Mouse (Mus musculus): ENCODE measurements at regions not wholly inside any gene's neighbourhood (a gene's known extent, or its start where the extent isn't known, plus 50 kb on each side); places are given as distances from the start of the nearest gene placed in this dataset.

- WGBS, result 32% methylated on average over 7 of the region's 7 CpGs
- Histone ChIP-seq H3K4me1 (ENCODE audit: control insufficient read depth in 2 of 2, insufficient read depth in 2 of 2, low read length in 2 of 2) (no peaks in the 10 kb centered on the region), H3K9me3 (ENCODE audit: control insufficient read depth, low read length) (no peaks in the 10 kb centered on the region)
These were observed 155.5 kb upstream of the Slco3a1 start for GRCm38 (mm10) chr7:74709993-74710581.

GRCm38 (mm10) chr7:74709006-74709405 lies 154.4 kb upstream of the Slco3a1 start:
- no peaks in the 10 kb centered on the region for H3K36me3 ChIP-seq (ENCODE audit: control insufficient read depth, insufficient read depth, low read length)
- H3K9me3 ChIP-seq (ENCODE audit: control insufficient read depth, low read length), result no peaks in the 10 kb centered on the region
- H3K27me3 ChIP-seq (ENCODE audit: control insufficient read depth, insufficient read depth, low read length), result no peaks in the 10 kb centered on the region
- 50% methylated on average over 5 of the region's 5 CpGs for WGBS
- ATAC-seq (ENCODE audit: insufficient number of reproducible peaks, insufficient read depth, low FRiP score, low read depth), result no peak
- no peak overlapping the region for H3K4me3 ChIP-seq (ENCODE audit: control insufficient read depth in 1 of 2, insufficient read depth in 1 of 2, low read depth in 1 of 2, low read length in 2 of 2)
- no peaks in the 10 kb centered on the region for H3K4me1 ChIP-seq (ENCODE audit: control insufficient read depth in 2 of 2, insufficient read depth in 2 of 2, low read length in 2 of 2)
- H3K4me2 ChIP-seq (ENCODE audit: low read length), result no peak overlapping the region
- no peak overlapping the region for H3K9ac ChIP-seq (ENCODE audit: low read length)
- H3K27ac ChIP-seq (replicated peaks in 1 of 2; ENCODE audit: control insufficient read depth in 1 of 2, insufficient read depth in 1 of 2, low read depth in 2 of 2, low read length in 2 of 2), result no peak overlapping the region

More at GRCm38 (mm10) chr7:74709993-74710581, 155.5 kb upstream of the Slco3a1 start:
- no peak overlapping the region for H3K27ac ChIP-seq (replicated peaks in 1 of 2; ENCODE audit: control insufficient read depth in 1 of 2, insufficient read depth in 1 of 2, low read depth in 2 of 2, low read length in 2 of 2)
- H3K4me2 ChIP-seq (ENCODE audit: low read length), result no peak overlapping the region
- H3K27me3 ChIP-seq (ENCODE audit: control insufficient read depth, insufficient read depth, low read length), result no peaks in the 10 kb centered on the region
- no peak overlapping the region for H3K4me3 ChIP-seq (ENCODE audit: control insufficient read depth in 1 of 2, insufficient read depth in 1 of 2, low read depth in 1 of 2, low read length in 2 of 2)
- ATAC-seq (ENCODE audit: insufficient number of reproducible peaks, insufficient read depth, low FRiP score, low read depth), result no peak
- no peaks in the 10 kb centered on the region for H3K36me3 ChIP-seq (ENCODE audit: control insufficient read depth, insufficient read depth, low read length)
- no peak overlapping the region for H3K9ac ChIP-seq (ENCODE audit: low read length)

- no peak for ATAC-seq (ENCODE audit: insufficient number of reproducible peaks, insufficient read depth, low FRiP score, low read depth)
- H3K4me3 ChIP-seq (ENCODE audit: control insufficient read depth in 1 of 2, insufficient read depth in 1 of 2, low read depth in 1 of 2, low read length in 2 of 2), result no peak overlapping the region
- no peaks in the 10 kb centered on the region for H3K27me3 ChIP-seq (ENCODE audit: control insufficient read depth, insufficient read depth, low read length)
- H3K4me1 ChIP-seq (ENCODE audit: control insufficient read depth in 2 of 2, insufficient read depth in 2 of 2, low read length in 2 of 2), result no peaks in the 10 kb centered on the region
- no peak overlapping the region for H3K27ac ChIP-seq (replicated peaks in 1 of 2; ENCODE audit: control insufficient read depth in 1 of 2, insufficient read depth in 1 of 2, low read depth in 2 of 2, low read length in 2 of 2)
- no peaks in the 10 kb centered on the region for H3K9me3 ChIP-seq (ENCODE audit: control insufficient read depth, low read length)
- H3K9ac ChIP-seq (ENCODE audit: low read length), result no peak overlapping the region
- no peak overlapping the region for H3K4me2 ChIP-seq (ENCODE audit: low read length)
- H3K36me3 ChIP-seq (ENCODE audit: control insufficient read depth, insufficient read depth, low read length), result no peaks in the 10 kb centered on the region
- WGBS, result 69% methylated on average over 4 of the region's 4 CpGs
These were observed 149.0 kb upstream of the Slco3a1 start for GRCm38 (mm10) chr7:74703533-74703932.

GRCm38 (mm10) chr7:74697794-74698354 lies 143.3 kb upstream of the Slco3a1 start:
- Histone ChIP-seq H3K27ac (replicated peaks in 1 of 2; ENCODE audit: control insufficient read depth in 1 of 2, insufficient read depth in 1 of 2, low read depth in 2 of 2, low read length in 2 of 2) (no peak overlapping the region), H3K9ac (ENCODE audit: low read length) (no peak overlapping the region), H3K4me2 (ENCODE audit: low read length) (no peak overlapping the region), H3K27me3 (ENCODE audit: control insufficient read depth, insufficient read depth, low read length) (no peaks in the 10 kb centered on the region), H3K4me1 (ENCODE audit: control insufficient read depth in 2 of 2, insufficient read depth in 2 of 2, low read length in 2 of 2) (peaks cover 0 to 5% of the 10 kb centered on the region in 2 experiments; a peak in 1 of 4 replicates), H3K4me3 (ENCODE audit: control insufficient read depth in 1 of 2, insufficient read depth in 1 of 2, low read depth in 1 of 2, low read length in 2 of 2) (no peak overlapping the region), H3K9me3 (ENCODE audit: control insufficient read depth, low read length) (no peaks in the 10 kb centered on the region), H3K36me3 (ENCODE audit: control insufficient read depth, insufficient read depth, low read length) (no peaks in the 10 kb centered on the region)
- ATAC-seq (ENCODE audit: insufficient number of reproducible peaks, insufficient read depth, low FRiP score, low read depth), result no peak
- WGBS, result 74% methylated on average over 3 of the region's 3 CpGs

- H3K9me3 ChIP-seq (ENCODE audit: control insufficient read depth, low read length), result no peaks in the 10 kb centered on the region
- H3K27me3 ChIP-seq (ENCODE audit: control insufficient read depth, insufficient read depth, low read length), result no peaks in the 10 kb centered on the region
- 87% methylated on average over 4 of the region's 4 CpGs for WGBS
- H3K9ac ChIP-seq (ENCODE audit: low read length), result no peak overlapping the region
- no peak overlapping the region for H3K27ac ChIP-seq (replicated peaks in 1 of 2; ENCODE audit: control insufficient read depth in 1 of 2, insufficient read depth in 1 of 2, low read depth in 2 of 2, low read length in 2 of 2)
- H3K4me1 ChIP-seq (ENCODE audit: control insufficient read depth in 2 of 2, insufficient read depth in 2 of 2, low read length in 2 of 2), result peaks cover 0 to 5% of the 10 kb centered on the region in 2 experiments; a peak in 1 of 4 replicates
- H3K4me2 ChIP-seq (ENCODE audit: low read length), result no peak overlapping the region
- H3K4me3 ChIP-seq (ENCODE audit: control insufficient read depth in 1 of 2, insufficient read depth in 1 of 2, low read depth in 1 of 2, low read length in 2 of 2), result no peak overlapping the region
- no peaks in the 10 kb centered on the region for H3K36me3 ChIP-seq (ENCODE audit: control insufficient read depth, insufficient read depth, low read length)
- no peak for ATAC-seq (ENCODE audit: insufficient number of reproducible peaks, insufficient read depth, low FRiP score, low read depth)
These were observed 141.7 kb upstream of the Slco3a1 start for GRCm38 (mm10) chr7:74696286-74696685.

- no peak overlapping the region for H3K27ac ChIP-seq (replicated peaks in 1 of 2; ENCODE audit: control insufficient read depth in 1 of 2, insufficient read depth in 1 of 2, low read depth in 2 of 2, low read length in 2 of 2)
- ATAC-seq (ENCODE audit: insufficient number of reproducible peaks, insufficient read depth, low FRiP score, low read depth), result no peak
- H3K4me1 ChIP-seq (ENCODE audit: control insufficient read depth in 2 of 2, insufficient read depth in 2 of 2, low read length in 2 of 2), result peaks cover 0 to 5% of the 10 kb centered on the region in 2 experiments; a peak in 1 of 4 replicates
- no peak overlapping the region for H3K4me3 ChIP-seq (ENCODE audit: control insufficient read depth in 1 of 2, insufficient read depth in 1 of 2, low read depth in 1 of 2, low read length in 2 of 2)
- no peak overlapping the region for H3K9ac ChIP-seq (ENCODE audit: low read length)
- H3K27me3 ChIP-seq (ENCODE audit: control insufficient read depth, insufficient read depth, low read length), result no peaks in the 10 kb centered on the region
- H3K36me3 ChIP-seq (ENCODE audit: control insufficient read depth, insufficient read depth, low read length), result no peaks in the 10 kb centered on the region
- H3K4me2 ChIP-seq (ENCODE audit: low read length), result no peak overlapping the region
- no peaks in the 10 kb centered on the region for H3K9me3 ChIP-seq (ENCODE audit: control insufficient read depth, low read length)
- WGBS, result 31% methylated on average over 3 of the region's 3 CpGs
These were observed 138.5 kb upstream of the Slco3a1 start for GRCm38 (mm10) chr7:74693049-74693448.

GRCm38 (mm10) chr7:74690706-74691105 lies 136.1 kb upstream of the Slco3a1 start:
- ATAC-seq (ENCODE audit: insufficient number of reproducible peaks, insufficient read depth, low FRiP score, low read depth), result no peak
- H3K4me1 ChIP-seq (ENCODE audit: control insufficient read depth in 2 of 2, insufficient read depth in 2 of 2, low read length in 2 of 2), result peaks cover 0 to 5% of the 10 kb centered on the region in 2 experiments; a peak in 1 of 4 replicates

More at GRCm38 (mm10) chr7:74690706-74691105, 136.1 kb upstream of the Slco3a1 start:
- H3K27ac ChIP-seq (replicated peaks in 1 of 2; ENCODE audit: control insufficient read depth in 1 of 2, insufficient read depth in 1 of 2, low read depth in 2 of 2, low read length in 2 of 2), result no peak overlapping the region
- no peak overlapping the region for H3K4me3 ChIP-seq (ENCODE audit: control insufficient read depth in 1 of 2, insufficient read depth in 1 of 2, low read depth in 1 of 2, low read length in 2 of 2)
- no peak overlapping the region for H3K9ac ChIP-seq (ENCODE audit: low read length)
- no peak overlapping the region for H3K4me2 ChIP-seq (ENCODE audit: low read length)
- no peaks in the 10 kb centered on the region for H3K9me3 ChIP-seq (ENCODE audit: control insufficient read depth, low read length)
- no peaks in the 10 kb centered on the region for H3K27me3 ChIP-seq (ENCODE audit: control insufficient read depth, insufficient read depth, low read length)
- no peaks in the 10 kb centered on the region for H3K36me3 ChIP-seq (ENCODE audit: control insufficient read depth, insufficient read depth, low read length)
